Mouse (Mus musculus) stomach, postnatal 0 days (tissue): ENCODE results near the gene Gskip. TPM values are rescaled to one million over a fixed set of nuclear protein-coding genes. Genes with fewer than 3 reads are reported as not detected.

Source experiments
- ATAC-seq: fragments of 200-750 bp; cut with Nextera tagmentation; 2 replicates; pipeline ENCODE4 v1.8.0; 2017; ENCODE audit not compliant: low FRiP score, low TSS enrichment
- DNase-seq: peaks from one replicate; pipeline ENCODE4 v3.0.0-alpha.2; 2016; ENCODE audit warnings: low spot score
- H3K27ac ChIP-seq: fragments of 300-500 bp; sonication (generic); replicated peaks from 2 replicates; pipeline ENCODE4 v1.5.1; 2014; ENCODE audit warnings: mild to moderate bottlenecking, control low read depth
- H3K27me3 ChIP-seq: fragments of 300-500 bp; sonication (generic); 2 replicates; pipeline ENCODE4 v1.6.1; 2014; ENCODE audit warnings: low read length; ENCODE audit not compliant: control insufficient read depth, insufficient read depth
- H3K36me3 ChIP-seq: fragments of 300-500 bp; sonication (generic); 2 replicates; pipeline ENCODE4 v1.6.1; 2014; ENCODE audit warnings: low read length, mixed read lengths; ENCODE audit not compliant: control insufficient read depth, insufficient read depth
- H3K4me1 ChIP-seq: fragments of 300-500 bp; sonication (generic); replicated peaks from 2 replicates; pipeline ENCODE4 v1.6.1; 2014; ENCODE audit warnings: antibody characterized with exemption; ENCODE audit not compliant: control insufficient read depth, insufficient read depth
- H3K4me2 ChIP-seq: fragments of 300-500 bp; sonication (generic); replicated peaks from 2 replicates; pipeline ENCODE4 v1.6.1; 2014; ENCODE audit warnings: low read depth, mild to moderate bottlenecking, control low read depth, moderate library complexity
- H3K4me3 ChIP-seq: fragments of 300-500 bp; sonication (generic); 2 replicates; pipeline ENCODE4 v1.5.1; 2014; ENCODE audit warnings: low read depth, low read length, control low read depth
- H3K9ac ChIP-seq: fragments of 300-500 bp; sonication (generic); 2 replicates; pipeline ENCODE4 v1.6.1; 2014; ENCODE audit warnings: mild to moderate bottlenecking, low read length, control low read depth, mixed read lengths
- H3K9me3 ChIP-seq: fragments of 300-500 bp; sonication (generic); 2 replicates; pipeline ENCODE4 v1.6.1; 2016; ENCODE audit warnings: low read length; ENCODE audit not compliant: control insufficient read depth
- CTCF ChIP-seq: IDR thresholded peaks from 2 replicates; pipeline ENCODE4 v1.5.1; 2016; ENCODE audit warnings: antibody characterized with exemption, low read depth, mild to moderate bottlenecking, moderate library complexity
- EP300 ChIP-seq: optimal IDR thresholded peaks from 2 replicates; pipeline ENCODE3; 2016; ENCODE audit warnings: antibody characterized with exemption
- WGBS: fragments of 180-500 bp; shearing (Covaris S2); extraction: QIAGEN DNeasy Blood & Tissue Kit; methylation state at CpG from one replicate; pipeline ENCODE4 v1.1.7; 2014; 5-methylcytosine and 5-hydroxymethylcytosine counted together
- polyA plus RNA-seq: library from polyadenylated mRNA; unstranded; fragments of >200 nt; fragmentation: Nextera tagmentation; extraction: Ambion mirVana; gene quantifications from 2 replicates; pipeline ENCODE4 v1.2.1, GENCODE M21; 2015

Gskip gene
- polyA plus RNA-seq, 1 experiment from 2014 or later: 31.6 TPM

GRCm38 (mm10) chr12:105676274-105676673 lies 8.4 kb upstream of the Gskip start:
- Histone ChIP-seq H3K27ac (no peak overlapping the region), H3K4me1 (no peaks in the 10 kb centered on the region), H3K9ac (no peak overlapping the region), H3K9me3 (no peaks in the 10 kb centered on the region), H3K4me3 (no peak overlapping the region), H3K36me3 (0 out of 2 replicates have a peak, but pooled peaks cover 6% of the 10 kb centered on the region), H3K4me2 (no peak overlapping the region), H3K27me3 (no peaks in the 10 kb centered on the region)
- no peak for TF ChIP-seq CTCF
- DNase-seq (no peak), ATAC-seq (no peak)
- WGBS: 80% methylated on average over 8 of the region's 8 CpGs

- 0 out of 2 replicates have a peak, but pooled peaks cover 6% of the 10 kb centered on the region for H3K36me3 ChIP-seq
- TF ChIP-seq EP300: no peak
- no peak for TF ChIP-seq CTCF
- no peak overlapping the region for H3K4me2 ChIP-seq
- H3K9ac ChIP-seq: no peak overlapping the region
- H3K27me3 ChIP-seq: no peaks in the 10 kb centered on the region
- H3K4me3 ChIP-seq: no peak overlapping the region
- 90% methylated on average over 7 of the region's 7 CpGs for WGBS
- no peaks in the 10 kb centered on the region for H3K4me1 ChIP-seq
- ATAC-seq: no peak
- DNase-seq: no peak
- H3K27ac ChIP-seq: no peak overlapping the region
- no peaks in the 10 kb centered on the region for H3K9me3 ChIP-seq
Measured at GRCm38 (mm10) chr12:105678211-105678610, 6.4 kb upstream of the Gskip start.

- TF ChIP-seq EP300 (no peak), CTCF (no peak)
Measured at GRCm38 (mm10) chr12:105678762-105679161, 5.9 kb upstream of the Gskip start.

GRCm38 (mm10) chr12:105685001-105685691 lies 517 bp downstream of the Gskip start, which contains the start of gene Atg2b:
Gene Atg2b, minus strand, starts transcription at chr12:105685211.
- H3K4me2 ChIP-seq: peak within 1 kb of the TSS; percentile 98
- peak within 1 kb of the TSS; percentile 95 for H3K9ac ChIP-seq
- peaks cover 3% of the 10 kb centered on the region; the same call in 1 of the 2 replicates for H3K4me1 ChIP-seq
- TF ChIP-seq CTCF (no peak), EP300 (no peak)
- peak within 1 kb of the TSS; percentile 96 for H3K27ac ChIP-seq
- H3K27me3 ChIP-seq: no peaks in the 10 kb centered on the region
- H3K9me3 ChIP-seq: no peaks in the 10 kb centered on the region
- peak within 1 kb of the TSS; percentile 94 for H3K4me3 ChIP-seq
- WGBS: under 1% methylated on average over 72 of the region's 73 CpGs
- DNase-seq: peak; percentile 97
- H3K36me3 ChIP-seq: peaks cover 4% of the 10 kb centered on the region; the same call in 1 of the 2 replicates
- peak; percentile 90 for ATAC-seq

More at GRCm38 (mm10) chr12:105678762-105679161, 5.9 kb upstream of the Gskip start:
- ATAC-seq (no peak), DNase-seq (no peak)
- no peak overlapping the region for H3K4me2 ChIP-seq
- no peak overlapping the region for H3K27ac ChIP-seq
- H3K4me1 ChIP-seq: peaks cover 3% of the 10 kb centered on the region; the same call in 1 of the 2 replicates
- no peaks in the 10 kb centered on the region for H3K27me3 ChIP-seq
- no peaks in the 10 kb centered on the region for H3K9me3 ChIP-seq
- H3K9ac ChIP-seq: no peak overlapping the region
- 0 out of 2 replicates have a peak, but pooled peaks cover 6% of the 10 kb centered on the region for H3K36me3 ChIP-seq
- no peak overlapping the region for H3K4me3 ChIP-seq
- 68% methylated on average over 3 of the region's 3 CpGs for WGBS

GRCm38 (mm10) chr12:105686791-105687190 lies 2.2 kb downstream of the Gskip start:
- no peaks in the 10 kb centered on the region for H3K9me3 ChIP-seq
- no peak overlapping the region for H3K9ac ChIP-seq
- no peak overlapping the region for H3K4me2 ChIP-seq
- no peak for ATAC-seq
- H3K4me1 ChIP-seq: peaks cover 3% of the 10 kb centered on the region; the same call in 1 of the 2 replicates
- H3K36me3 ChIP-seq: peaks cover 4% of the 10 kb centered on the region; the same call in 1 of the 2 replicates
- H3K27me3 ChIP-seq: no peaks in the 10 kb centered on the region
- no peak for TF ChIP-seq EP300
- no peak for TF ChIP-seq CTCF
- H3K4me3 ChIP-seq: no peak overlapping the region
- 0 out of 2 replicates have a peak overlapping the region, but pooled peaks have one; percentile 30 for H3K27ac ChIP-seq
- 85% methylated on average over 3 of the region's 3 CpGs for WGBS
- DNase-seq: no peak

GRCm38 (mm10) chr12:105687416-105687815 lies 2.8 kb downstream of the Gskip start:
- TF ChIP-seq EP300 (no peak), CTCF (no peak)
- Histone ChIP-seq H3K27me3 (no peaks in the 10 kb centered on the region), H3K4me1 (peaks cover 3% of the 10 kb centered on the region; the same call in 1 of the 2 replicates), H3K36me3 (peaks cover 4% of the 10 kb centered on the region; the same call in 1 of the 2 replicates), H3K9ac (no peak overlapping the region), H3K4me2 (no peak overlapping the region), H3K9me3 (no peaks in the 10 kb centered on the region), H3K27ac (0 out of 2 replicates have a peak overlapping the region, but pooled peaks have one; percentile 13), H3K4me3 (no peak overlapping the region)
- DNase-seq (peak; percentile 23), ATAC-seq (no peak)
- WGBS: 68% methylated on average over 4 of the region's 4 CpGs
